Mouse (Mus musculus) intestine, embryonic 15.5 days (tissue): ENCODE results near the gene Gm26992. TPM values are rescaled to one million over a fixed set of nuclear protein-coding genes. Genes with fewer than 3 reads are reported as not detected.

Experiments
- ATAC-seq: fragments of 200-750 bp; cut with Nextera tagmentation; 2 replicates; pipeline ENCODE4 v1.8.0; 2017; ENCODE audit warnings: moderate TSS enrichment, moderate library complexity
- H3K27ac ChIP-seq: fragments of 300-500 bp; sonication (generic); 2 replicates; pipeline ENCODE4 v1.5.1; 2015; ENCODE audit warnings: mild to moderate bottlenecking, inconsistent platforms
- H3K27me3 ChIP-seq: fragments of 300-500 bp; sonication (generic); replicated peaks from 2 replicates; pipeline ENCODE4 v1.6.1; 2015; ENCODE audit warnings: inconsistent platforms
- H3K36me3 ChIP-seq: fragments of 300-500 bp; sonication (generic); 2 replicates; pipeline ENCODE4 v1.6.1; 2015; ENCODE audit warnings: inconsistent platforms
- H3K4me1 ChIP-seq: fragments of 300-500 bp; sonication (generic); replicated peaks from 2 replicates; pipeline ENCODE4 v1.6.1; 2015; ENCODE audit warnings: inconsistent platforms
- H3K4me2 ChIP-seq: fragments of 300-500 bp; sonication (generic); replicated peaks from 2 replicates; pipeline ENCODE4 v1.6.1; 2015; ENCODE audit warnings: mild to moderate bottlenecking, inconsistent platforms
- H3K4me3 ChIP-seq: fragments of 300-500 bp; sonication (generic); replicated peaks from 2 replicates; pipeline ENCODE4 v1.5.1; 2015; ENCODE audit warnings: inconsistent platforms
- H3K9ac ChIP-seq: fragments of 300-500 bp; sonication (generic); 2 replicates; pipeline ENCODE4 v1.6.1; 2015; ENCODE audit warnings: inconsistent platforms
- H3K9me3 ChIP-seq: fragments of 300-500 bp; sonication (generic); 2 replicates; pipeline ENCODE4 v1.6.1; 2016; ENCODE audit warnings: inconsistent platforms
- WGBS: fragments of 180-500 bp; shearing (Covaris S2); methylation state at CpG from one replicate; pipeline ENCODE4 v1.1.7; 2015; 5-methylcytosine and 5-hydroxymethylcytosine counted together
- polyA plus RNA-seq: library from polyadenylated mRNA; unstranded; fragments of >200 nt; fragmentation: Nextera tagmentation; extraction: Ambion mirVana; gene quantifications from 2 replicates; pipeline ENCODE4 v1.2.1, GENCODE M21; 2015

Gm26992 gene
- polyA plus RNA-seq, 1 experiment from 2014 or later = not detected

- H3K4me1 ChIP-seq = no peaks in the 10 kb centered on the region
- H3K36me3 ChIP-seq = no peaks in the 10 kb centered on the region
- H3K9ac ChIP-seq = peak overlapping the region; percentile 36; the same call in 1 of the 2 replicates
- peak; percentile 36 for ATAC-seq
- no peaks in the 10 kb centered on the region for H3K9me3 ChIP-seq
- H3K27ac ChIP-seq = peak overlapping the region; percentile 89
- H3K27me3 ChIP-seq = no peaks in the 10 kb centered on the region
- peak overlapping the region; percentile 54 for H3K4me3 ChIP-seq
- H3K4me2 ChIP-seq = peak overlapping the region; percentile 51
- WGBS = 31% methylated on average over 10 of the region's 10 CpGs
These were observed 70.8 kb downstream of the Gm26992 start for GRCm38 (mm10) chrX:103492398-103493256.

- ATAC-seq = peak; percentile 97
- H3K27me3 ChIP-seq = no peaks in the 10 kb centered on the region
- no peaks in the 10 kb centered on the region for H3K9me3 ChIP-seq
- H3K4me1 ChIP-seq = no peaks in the 10 kb centered on the region
- H3K4me3 ChIP-seq = peak overlapping the region; percentile 54
- peak overlapping the region; percentile 51 for H3K4me2 ChIP-seq
- peak overlapping the region; percentile 89 for H3K27ac ChIP-seq
- no peaks in the 10 kb centered on the region for H3K36me3 ChIP-seq
- under 1% methylated on average over 54 of the region's 55 CpGs for WGBS
- peak overlapping the region; percentile 69 for H3K9ac ChIP-seq
These were observed 71.8 kb downstream of the Gm26992 start for GRCm38 (mm10) chrX:103493351-103494173.

GRCm38 (mm10) chrX:103499374-103499773 lies 77.6 kb downstream of the Gm26992 start:
- no peak overlapping the region for H3K4me3 ChIP-seq
- H3K4me1 ChIP-seq = no peaks in the 10 kb centered on the region
- H3K9ac ChIP-seq = no peak overlapping the region
- ATAC-seq = no peak
- no peak overlapping the region for H3K27ac ChIP-seq
- 0 out of 2 replicates have a peak, but pooled peaks cover 5% of the 10 kb centered on the region for H3K36me3 ChIP-seq
- WGBS = 89% methylated on average over 3 of the region's 3 CpGs
- no peak overlapping the region for H3K4me2 ChIP-seq
- H3K9me3 ChIP-seq = no peaks in the 10 kb centered on the region
- H3K27me3 ChIP-seq = no peaks in the 10 kb centered on the region

DNA sequence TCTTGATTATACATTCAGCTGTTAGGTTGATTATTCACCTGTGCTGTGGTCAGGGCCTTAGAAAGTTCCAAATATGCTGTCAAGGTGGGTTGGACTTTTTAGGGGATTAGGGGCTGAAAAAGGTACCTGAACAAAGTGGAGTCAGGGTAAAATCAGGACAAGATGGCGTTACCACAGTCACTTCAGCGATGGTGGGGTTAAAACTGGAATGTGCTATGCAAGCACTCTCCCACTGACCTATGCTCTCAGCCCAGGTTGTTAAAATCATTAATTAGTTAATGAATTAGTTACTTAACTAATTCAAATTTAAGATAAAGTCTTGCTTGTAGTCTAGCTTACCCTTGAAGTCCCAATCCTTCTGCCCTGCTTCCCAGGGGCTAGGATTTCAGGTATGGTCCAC lies 78.3 kb downstream of the Gm26992 start:
- Histone ChIP-seq H3K4me3 (no peak overlapping the region), H3K27me3 (no peaks in the 10 kb centered on the region), H3K9me3 (no peaks in the 10 kb centered on the region), H3K9ac (no peak overlapping the region), H3K4me2 (no peak overlapping the region), H3K36me3 (0 out of 2 replicates have a peak, but pooled peaks cover 5% of the 10 kb centered on the region), H3K27ac (no peak overlapping the region), H3K4me1 (no peaks in the 10 kb centered on the region)
- no peak for ATAC-seq
- WGBS = 93% methylated on average over 2 of the region's 2 CpGs

DNA sequence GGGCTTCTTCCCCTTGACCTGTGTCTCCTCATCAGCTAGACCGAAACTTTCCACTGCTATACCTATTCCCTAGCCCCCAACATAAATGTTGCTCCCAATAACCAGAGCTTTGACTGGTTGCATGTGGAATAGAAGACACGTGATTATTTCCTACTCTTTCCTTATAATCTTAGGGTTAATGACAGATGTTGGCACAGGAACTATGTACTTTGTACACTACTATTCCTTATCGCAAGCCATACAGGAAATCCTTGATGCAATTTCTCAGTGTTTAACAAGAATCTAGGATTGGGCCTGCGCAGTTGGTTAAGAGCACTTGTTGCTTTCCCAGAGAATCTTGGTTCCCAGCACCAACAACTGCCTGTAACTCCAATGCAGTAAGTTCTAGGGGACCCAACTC lies 86.4 kb downstream of the Gm26992 start:
- H3K9me3 ChIP-seq = no peaks in the 10 kb centered on the region
- peak; percentile 87 for ATAC-seq
- H3K4me3 ChIP-seq = no peak overlapping the region

GRCm38 (mm10) chrX:103509168-103510019 lies 87.6 kb downstream of the Gm26992 start:
- Histone ChIP-seq H3K27me3 (no peaks in the 10 kb centered on the region), H3K27ac (no peak overlapping the region), H3K9me3 (no peaks in the 10 kb centered on the region), H3K4me3 (no peak overlapping the region), H3K4me2 (no peak overlapping the region), H3K36me3 (no peaks in the 10 kb centered on the region), H3K9ac (no peak overlapping the region), H3K4me1 (no peaks in the 10 kb centered on the region)
- 81% methylated on average over 8 of the region's 8 CpGs for whole genome bisulfite sequencing
- no peak for ATAC-seq

More for the DNA sequence above, 86.4 kb downstream of the Gm26992 start:
- Histone ChIP-seq H3K4me1 (no peaks in the 10 kb centered on the region), H3K27me3 (no peaks in the 10 kb centered on the region), H3K4me2 (no peak overlapping the region), H3K9ac (no peak overlapping the region), H3K36me3 (no peaks in the 10 kb centered on the region), H3K27ac (no peak overlapping the region)
- 82% methylated on average over 4 of the region's 4 CpGs for WGBS

DNA sequence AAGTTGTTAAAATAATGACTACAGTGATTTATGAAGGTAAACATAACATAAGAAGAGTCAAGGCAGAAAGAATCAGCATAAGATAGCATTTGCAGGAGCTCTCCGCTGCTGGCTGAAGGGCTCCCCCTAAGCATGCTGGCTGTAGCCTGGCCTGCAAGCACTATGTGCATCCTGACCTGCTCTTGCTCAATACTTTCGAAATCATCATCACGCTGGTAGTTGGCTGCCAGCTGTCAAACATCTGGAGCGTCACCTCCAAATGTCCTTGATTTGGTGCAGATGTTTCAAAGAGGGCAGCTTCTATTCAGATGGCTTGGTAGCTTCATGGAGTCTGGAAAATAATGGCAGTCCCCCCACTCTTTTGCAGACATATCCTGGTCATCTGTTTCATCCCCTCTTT lies 93.0 kb downstream of the Gm26992 start:
- Histone ChIP-seq H3K27me3 (no peaks in the 10 kb centered on the region), H3K9me3 (no peaks in the 10 kb centered on the region), H3K36me3 (no peaks in the 10 kb centered on the region), H3K9ac (no peak overlapping the region), H3K4me1 (no peaks in the 10 kb centered on the region), H3K27ac (no peak overlapping the region), H3K4me3 (no peak overlapping the region), H3K4me2 (no peak overlapping the region)
- ATAC-seq = peak; percentile 51; the same call in 1 of the 2 replicates
- 35% methylated on average over 4 of the region's 4 CpGs for WGBS

DNA sequence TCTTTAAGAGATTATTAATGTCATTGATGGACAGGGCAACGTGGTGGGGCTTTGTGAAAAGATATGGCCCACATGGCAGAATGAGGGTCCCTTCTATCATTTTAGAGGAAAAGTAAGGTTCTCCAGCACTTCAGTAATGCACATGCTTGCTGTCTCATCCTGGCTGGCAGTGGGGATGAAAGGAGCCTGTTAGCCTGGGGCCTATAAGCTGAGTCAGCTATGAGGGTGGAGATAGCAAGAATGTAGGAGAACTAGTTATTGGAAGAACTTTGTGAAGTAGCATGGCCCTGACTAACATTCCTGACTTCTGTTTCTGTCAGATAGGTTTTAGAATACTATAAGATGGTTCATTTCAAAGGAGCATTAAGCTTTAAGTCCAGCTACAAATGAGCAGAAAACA lies 93.5 kb downstream of the Gm26992 start:
- no peak overlapping the region for H3K9ac ChIP-seq
- no peaks in the 10 kb centered on the region for H3K36me3 ChIP-seq
- H3K4me1 ChIP-seq = no peaks in the 10 kb centered on the region
- no peak overlapping the region for H3K27ac ChIP-seq
- no peak overlapping the region for H3K4me2 ChIP-seq
- no peak overlapping the region for H3K4me3 ChIP-seq
- WGBS = 85% methylated on average over 1 of the region's 1 CpGs
- ATAC-seq = peak; percentile 71; the same call in 1 of the 2 replicates
- H3K9me3 ChIP-seq = no peaks in the 10 kb centered on the region
- H3K27me3 ChIP-seq = no peaks in the 10 kb centered on the region

DNA sequence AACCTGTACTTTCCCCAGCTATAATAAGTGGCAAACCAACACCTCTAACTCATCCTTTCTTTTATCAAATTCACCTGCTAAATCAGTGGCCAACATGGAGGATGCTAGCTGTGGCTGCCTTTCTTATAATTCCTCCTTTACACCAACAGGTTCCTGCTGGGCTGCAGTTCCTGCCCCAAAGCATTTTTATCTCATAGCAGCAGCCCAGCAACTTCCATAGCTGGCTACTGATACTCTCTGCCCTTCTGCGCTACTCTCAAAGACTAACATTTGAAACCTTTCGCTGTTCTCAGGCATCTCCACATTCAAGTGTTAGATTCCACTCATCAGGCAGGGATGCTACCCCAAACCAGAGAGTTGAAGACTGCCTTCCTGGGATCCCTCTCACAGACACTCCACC lies 97.0 kb downstream of the Gm26992 start:
- no peak for ATAC-seq
- Histone ChIP-seq H3K4me2 (no peak overlapping the region), H3K9me3 (no peaks in the 10 kb centered on the region), H3K4me1 (no peaks in the 10 kb centered on the region), H3K27ac (no peak overlapping the region), H3K9ac (no peak overlapping the region), H3K4me3 (no peak overlapping the region), H3K27me3 (no peaks in the 10 kb centered on the region), H3K36me3 (no peaks in the 10 kb centered on the region)
- 90% methylated on average over 2 of the region's 2 CpGs for WGBS

DNA sequence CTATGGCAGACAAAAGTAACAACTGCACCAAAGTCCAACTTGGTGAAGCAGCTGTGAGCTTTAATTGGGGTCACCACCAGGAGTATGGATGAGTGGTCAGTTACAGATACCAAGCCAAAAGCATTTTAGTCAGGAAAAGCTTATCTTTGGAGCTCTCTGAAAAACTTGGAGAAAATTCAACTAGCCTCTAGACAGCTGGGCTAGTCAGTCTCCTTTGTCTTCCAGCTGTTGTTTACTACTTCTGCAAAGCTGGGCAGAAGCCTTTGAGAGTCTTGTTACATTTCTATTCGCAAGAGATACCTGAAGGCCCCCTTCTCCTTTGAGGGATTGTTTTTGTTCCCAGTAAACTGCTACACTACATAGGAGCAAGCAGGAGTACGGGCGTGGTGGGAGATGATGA lies 97.7 kb downstream of the Gm26992 start:
- H3K4me3 ChIP-seq = no peak overlapping the region
- H3K4me1 ChIP-seq = no peaks in the 10 kb centered on the region
- no peak overlapping the region for H3K9ac ChIP-seq
- H3K9me3 ChIP-seq = no peaks in the 10 kb centered on the region
- 74% methylated on average over 3 of the region's 3 CpGs for WGBS
- ATAC-seq = no peak
- H3K27ac ChIP-seq = no peak overlapping the region
- no peak overlapping the region for H3K4me2 ChIP-seq
- no peaks in the 10 kb centered on the region for H3K27me3 ChIP-seq
- no peaks in the 10 kb centered on the region for H3K36me3 ChIP-seq

DNA sequence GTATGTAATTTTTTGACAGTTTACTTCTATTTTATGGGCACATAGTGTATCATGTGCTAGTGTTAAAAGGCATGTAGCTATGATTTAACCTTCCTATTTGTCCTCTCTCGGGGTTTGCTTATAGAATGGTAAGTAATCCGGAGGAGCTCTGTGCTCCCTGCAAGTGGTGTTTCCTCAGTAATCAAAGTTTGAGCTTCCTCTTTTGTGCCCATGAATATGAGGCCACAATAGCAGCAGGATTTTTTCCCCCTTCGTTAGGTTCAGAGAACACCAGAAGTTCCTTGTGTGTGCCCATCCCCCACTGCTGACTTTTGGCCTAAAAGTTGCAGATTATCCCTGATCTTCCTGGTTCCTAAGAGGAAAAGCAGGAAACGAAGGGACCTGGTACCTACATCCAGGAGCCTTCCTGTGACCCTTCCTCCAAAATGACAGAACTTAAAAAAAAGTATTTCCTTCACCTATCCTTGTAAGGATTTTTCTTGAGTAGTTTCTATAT lies 99.5 kb downstream of the Gm26992 start:
- H3K4me1 ChIP-seq = no peaks in the 10 kb centered on the region
- H3K9me3 ChIP-seq = no peaks in the 10 kb centered on the region
- H3K4me2 ChIP-seq = no peak overlapping the region
- no peak overlapping the region for H3K27ac ChIP-seq
- H3K9ac ChIP-seq = no peak overlapping the region
- H3K36me3 ChIP-seq = no peaks in the 10 kb centered on the region
- no peak overlapping the region for H3K4me3 ChIP-seq
- WGBS = 67% methylated on average over 4 of the region's 4 CpGs
- no peaks in the 10 kb centered on the region for H3K27me3 ChIP-seq
- ATAC-seq = no peak
